Mouse (Mus musculus): ENCODE measurements around the gene Nsmce1. TPM values are rescaled to one million over a fixed set of nuclear protein-coding genes. Genes with fewer than 3 reads are reported as not detected.

Nsmce1 gene
- polyA plus RNA-seq, 1 experiment from 2014 or later: 122 TPM

GRCm38 (mm10) chr7:125427492-125428090 is 63.8 kb downstream of the Nsmce1 start:
- Histone ChIP-seq H3K27ac (0 out of 2 replicates have a peak overlapping the region, but pooled peaks have one; percentile 10), H3K4me1 (0 out of 2 replicates have a peak, but pooled peaks cover 6% of the 10 kb centered on the region), H3K9ac (no peak overlapping the region), H3K36me3 (no peaks in the 10 kb centered on the region), H3K27me3 (no peaks in the 10 kb centered on the region), H3K4me2 (replicated peaks) (no peak overlapping the region), H3K4me3 (no peak overlapping the region), H3K9me3 (no peaks in the 10 kb centered on the region)
- ATAC-seq (ENCODE audit: low FRiP score, low read depth): no peak
- WGBS: 72% methylated on average over 12 of the region's 12 CpGs

DNA sequence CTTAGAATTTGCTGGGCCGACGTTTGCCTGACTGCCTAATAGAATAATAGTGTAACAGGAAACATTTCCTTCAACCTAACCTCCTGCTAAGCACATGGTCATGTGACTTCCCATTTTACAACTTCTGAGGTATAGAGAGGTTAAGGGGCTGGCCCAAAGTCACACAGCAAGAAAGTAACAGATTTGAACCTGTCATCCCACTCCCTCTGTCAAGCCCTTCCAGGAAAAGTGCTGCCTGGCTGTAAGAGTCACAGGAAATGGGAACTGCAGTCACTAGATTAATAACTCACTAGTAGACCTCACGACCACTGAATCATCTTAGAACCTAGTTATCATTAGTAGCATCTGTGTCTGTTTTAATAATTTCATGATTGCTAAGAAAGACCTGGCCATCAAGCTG is 68.3 kb downstream of the Nsmce1 start:
- no peak overlapping the region for H3K9ac ChIP-seq
- ATAC-seq (ENCODE audit: low FRiP score, low read depth): no peak
- no peaks in the 10 kb centered on the region for H3K9me3 ChIP-seq

GRCm38 (mm10) chr7:125421911-125422310 is 69.5 kb downstream of the Nsmce1 start:
- no peaks in the 10 kb centered on the region for H3K36me3 ChIP-seq
- H3K9ac ChIP-seq: no peak overlapping the region
- H3K4me1 ChIP-seq: no peaks in the 10 kb centered on the region
- H3K4me2 ChIP-seq (replicated peaks): no peak overlapping the region
- H3K27me3 ChIP-seq: no peaks in the 10 kb centered on the region
- H3K9me3 ChIP-seq: no peaks in the 10 kb centered on the region
- H3K27ac ChIP-seq: no peak overlapping the region
- ATAC-seq (ENCODE audit: low FRiP score, low read depth): no peak
- 57% methylated on average over 2 of the region's 2 CpGs for WGBS
- H3K4me3 ChIP-seq: no peak overlapping the region

More for the DNA sequence above, 68.3 kb downstream of the Nsmce1 start:
- 57% methylated on average over 3 of the region's 3 CpGs for WGBS
- H3K4me3 ChIP-seq: no peak overlapping the region
- H3K36me3 ChIP-seq: no peaks in the 10 kb centered on the region
- H3K27ac ChIP-seq: no peak overlapping the region
- H3K4me2 ChIP-seq (replicated peaks): no peak overlapping the region
- no peaks in the 10 kb centered on the region for H3K27me3 ChIP-seq
- 0 out of 2 replicates have a peak, but pooled peaks cover 6% of the 10 kb centered on the region for H3K4me1 ChIP-seq

- H3K36me3 ChIP-seq: no peaks in the 10 kb centered on the region
- no peak for ATAC-seq (ENCODE audit: low FRiP score, low read depth)
- no peak overlapping the region for H3K4me3 ChIP-seq
- H3K27ac ChIP-seq: no peak overlapping the region
- no peak overlapping the region for H3K4me2 ChIP-seq (replicated peaks)
- no peaks in the 10 kb centered on the region for H3K9me3 ChIP-seq
- 60% methylated on average over 2 of the region's 2 CpGs for WGBS
- no peak overlapping the region for H3K9ac ChIP-seq
- H3K4me1 ChIP-seq: 0 out of 2 replicates have a peak, but pooled peaks cover 4% of the 10 kb centered on the region
- H3K27me3 ChIP-seq: no peaks in the 10 kb centered on the region
Measured at GRCm38 (mm10) chr7:125420190-125420589, 71.2 kb downstream of the Nsmce1 start.

GRCm38 (mm10) chr7:125418413-125418812 is 73.0 kb downstream of the Nsmce1 start:
- no peaks in the 10 kb centered on the region for H3K27me3 ChIP-seq
- peak; percentile 59; the same call in 1 of the 2 replicates for ATAC-seq (ENCODE audit: low FRiP score, low read depth)
- H3K9ac ChIP-seq: no peak overlapping the region
- H3K4me1 ChIP-seq: 0 out of 2 replicates have a peak, but pooled peaks cover 4% of the 10 kb centered on the region
- 16% methylated on average over 3 of the region's 3 CpGs for WGBS
- no peaks in the 10 kb centered on the region for H3K36me3 ChIP-seq
- no peaks in the 10 kb centered on the region for H3K9me3 ChIP-seq
- H3K4me2 ChIP-seq (replicated peaks): no peak overlapping the region
- H3K4me3 ChIP-seq: no peak overlapping the region
- no peak overlapping the region for H3K27ac ChIP-seq

Other genes with a start within 250 kb of the Nsmce1 start
- 11.1 and 12.5 TPM in 2 replicates for gene Kdm8, start 46.9 kb downstream of the Nsmce1 start, polyA plus RNA-seq (2015; fragmentation: Nextera tagmentation; extraction: Ambion mirVana)
- gene Il4ra, start 60.5 kb upstream of the Nsmce1 start, polyA plus RNA-seq (2015; fragmentation: Nextera tagmentation; extraction: Ambion mirVana): 6.0 and 6.8 TPM in 2 replicates
- gene Il21r, start 111.8 kb upstream of the Nsmce1 start, polyA plus RNA-seq (2015; fragmentation: Nextera tagmentation; extraction: Ambion mirVana): 0.49 and 0.55 TPM in 2 replicates
- gene Gtf3c1, start 216.2 kb upstream of the Nsmce1 start, polyA plus RNA-seq (2015; fragmentation: Nextera tagmentation; extraction: Ambion mirVana): 27.7 and 33.9 TPM in 2 replicates
- gene D430042O09Rik, start 216.3 kb upstream of the Nsmce1 start, polyA plus RNA-seq (2015; fragmentation: Nextera tagmentation; extraction: Ambion mirVana): 7.5 and 10.0 TPM in 2 replicates

All from limb, embryonic 13.5 days (tissue).